Mouse (Mus musculus): ENCODE data around the gene Glis3.

DNA sequence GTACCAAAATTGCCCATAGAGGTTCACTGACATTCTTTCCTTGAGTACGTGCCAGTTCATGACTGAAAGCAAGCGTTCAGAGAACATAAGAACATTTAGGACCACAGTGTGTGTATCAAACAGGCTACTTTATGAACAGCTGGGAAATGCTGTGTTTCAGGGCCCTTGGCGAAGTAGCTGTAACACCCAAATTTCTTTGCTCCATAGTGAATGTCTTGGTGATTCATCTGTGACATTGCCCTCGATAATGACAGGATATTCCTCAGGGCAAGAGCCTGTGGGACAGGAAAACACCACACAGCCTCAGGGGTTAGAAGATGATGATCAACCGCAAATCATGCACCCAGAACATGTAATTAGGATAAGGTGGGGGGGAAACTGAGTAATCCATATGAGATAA, 161.6 kb downstream of the Glis3 start:
- TF ChIP-seq CTCF (IDR thresholded peaks at IDR 0.05; ENCODE audit: low read depth) (no peak), EP300 (IDR thresholded peaks at IDR 0.05; ENCODE audit: low read depth) (no peak)
